Mouse (Mus musculus) midbrain, embryonic 16.5 days (tissue): Measurements from ENCODE around the gene Slc22a18. TPM values are rescaled to one million over a fixed set of nuclear protein-coding genes. Genes with fewer than 3 reads are reported as not detected.

Experiments used
- ATAC-seq: fragments of 200-750 bp; cut with Nextera tagmentation; 2 replicates; pipeline ENCODE4 v1.8.0; 2017; ENCODE audit warnings: moderate TSS enrichment
- H3K27ac ChIP-seq: fragments of 300-500 bp; sonication (generic); 2 replicates; pipeline ENCODE4 v1.5.1; 2014; ENCODE audit warnings: mild to moderate bottlenecking, low read length, mixed read lengths
- H3K27me3 ChIP-seq: fragments of 300-500 bp; sonication (generic); 2 replicates; pipeline ENCODE4 v1.6.1; 2014; ENCODE audit warnings: low read depth, low read length, mixed read lengths; ENCODE audit not compliant: control insufficient read depth, insufficient read depth
- H3K36me3 ChIP-seq: fragments of 300-500 bp; sonication (generic); 2 replicates; pipeline ENCODE4 v1.6.1; 2014; ENCODE audit warnings: mild to moderate bottlenecking, low read length, moderate library complexity, mixed read lengths; ENCODE audit not compliant: control insufficient read depth, insufficient read depth
- H3K4me1 ChIP-seq: fragments of 300-500 bp; sonication (generic); 2 replicates; pipeline ENCODE4 v1.6.1; 2014; ENCODE audit warnings: mild to moderate bottlenecking, low read length, mixed read lengths; ENCODE audit not compliant: control insufficient read depth, insufficient read depth
- H3K4me2 ChIP-seq: fragments of 300-500 bp; sonication (generic); 2 replicates; pipeline ENCODE4 v1.6.1; 2014; ENCODE audit warnings: mild to moderate bottlenecking, low read length, mixed read lengths
- H3K4me3 ChIP-seq: fragments of 300-500 bp; sonication (generic); 2 replicates; pipeline ENCODE4 v1.5.1; 2014; ENCODE audit warnings: low read depth, mild to moderate bottlenecking, low read length, moderate library complexity, mixed read lengths
- H3K9ac ChIP-seq: fragments of 300-500 bp; sonication (generic); 2 replicates; pipeline ENCODE4 v1.6.1; 2014; ENCODE audit warnings: low read depth, low read length, mixed read lengths
- H3K9me3 ChIP-seq: fragments of 300-500 bp; sonication (generic); replicated peaks from 2 replicates; pipeline ENCODE4 v1.6.1; 2014; ENCODE audit warnings: mild to moderate bottlenecking, low read length, mixed read lengths; ENCODE audit not compliant: control insufficient read depth, poor library complexity, severe bottlenecking
- WGBS: fragments of 180-500 bp; shearing (Covaris S2); extraction: QIAGEN DNeasy Blood & Tissue Kit; methylation state at CpG from one replicate; pipeline ENCODE4 v1.1.7; 2014; 5-methylcytosine and 5-hydroxymethylcytosine counted together
- polyA plus RNA-seq: library from polyadenylated mRNA; unstranded; fragments of >200 nt; fragmentation: Nextera tagmentation; extraction: Ambion mirVana; gene quantifications from 2 replicates; pipeline ENCODE4 v1.2.1, GENCODE M21; 2015

Gene Slc22a18
- polyA plus RNA-seq, 1 experiment from 2014 or later = 1.1 TPM

- Histone ChIP-seq H3K4me3 (no peak overlapping the region), H3K36me3 (no peaks in the 10 kb centered on the region), H3K27me3 (peaks cover 33% of the 10 kb centered on the region), H3K27ac (no peak overlapping the region), H3K4me1 (peaks cover 11% of the 10 kb centered on the region), H3K9ac (no peak overlapping the region), H3K4me2 (no peak overlapping the region), H3K9me3 (no peaks in the 10 kb centered on the region)
- ATAC-seq = no peak
- 69% methylated on average over 7 of the region's 7 CpGs for WGBS
Observed at GRCm38 (mm10) chr7:143506271-143506670, 32.7 kb downstream of the Slc22a18 start.

GRCm38 (mm10) chr7:143506675-143507074 lies 33.1 kb downstream of the Slc22a18 start:
- Histone ChIP-seq H3K9me3 (no peaks in the 10 kb centered on the region), H3K36me3 (no peaks in the 10 kb centered on the region), H3K27me3 (peaks cover 30% of the 10 kb centered on the region), H3K4me2 (no peak overlapping the region), H3K27ac (no peak overlapping the region), H3K4me1 (peaks cover 8% of the 10 kb centered on the region), H3K4me3 (no peak overlapping the region), H3K9ac (no peak overlapping the region)
- ATAC-seq = no peak
- WGBS = 26% methylated on average over 7 of the region's 7 CpGs

GRCm38 (mm10) chr7:143509566-143509965 lies 36.0 kb downstream of the Slc22a18 start:
- Histone ChIP-seq H3K36me3 (peaks cover 12% of the 10 kb centered on the region), H3K4me1 (no peaks in the 10 kb centered on the region), H3K27me3 (peaks cover 7% of the 10 kb centered on the region), H3K4me3 (no peak overlapping the region), H3K27ac (no peak overlapping the region), H3K4me2 (no peak overlapping the region), H3K9ac (no peak overlapping the region), H3K9me3 (no peaks in the 10 kb centered on the region)
- 67% methylated on average over 1 of the region's 1 CpGs for WGBS
- no peak for ATAC-seq

GRCm38 (mm10) chr7:143510593-143511334 lies 37.2 kb downstream of the Slc22a18 start:
- H3K9ac ChIP-seq = no peak overlapping the region
- H3K4me2 ChIP-seq = no peak overlapping the region
- no peak overlapping the region for H3K4me3 ChIP-seq
- WGBS = 92% methylated on average over 3 of the region's 3 CpGs
- H3K27ac ChIP-seq = no peak overlapping the region
- H3K27me3 ChIP-seq = no peaks in the 10 kb centered on the region
- no peaks in the 10 kb centered on the region for H3K9me3 ChIP-seq
- peaks cover 21% of the 10 kb centered on the region for H3K36me3 ChIP-seq
- no peaks in the 10 kb centered on the region for H3K4me1 ChIP-seq
- no peak for ATAC-seq

- no peaks in the 10 kb centered on the region for H3K4me1 ChIP-seq
- no peak overlapping the region for H3K27ac ChIP-seq
- no peak overlapping the region for H3K4me3 ChIP-seq
Observed at GRCm38 (mm10) chr7:143511335-143511712, 37.8 kb downstream of the Slc22a18 start.

GRCm38 (mm10) chr7:143513763-143514415 lies 40.4 kb downstream of the Slc22a18 start:
- Histone ChIP-seq H3K4me3 (no peak overlapping the region), H3K4me2 (no peak overlapping the region), H3K9ac (no peak overlapping the region), H3K36me3 (peaks cover 33% of the 10 kb centered on the region), H3K9me3 (no peaks in the 10 kb centered on the region), H3K4me1 (no peaks in the 10 kb centered on the region), H3K27me3 (no peaks in the 10 kb centered on the region), H3K27ac (no peak overlapping the region)
- ATAC-seq = no peak
- 93% methylated on average over 10 of the region's 10 CpGs for WGBS

More at GRCm38 (mm10) chr7:143511335-143511712, 37.8 kb downstream of the Slc22a18 start:
- no peaks in the 10 kb centered on the region for H3K9me3 ChIP-seq
- no peak overlapping the region for H3K4me2 ChIP-seq
- no peak overlapping the region for H3K9ac ChIP-seq
- no peak for ATAC-seq
- no peaks in the 10 kb centered on the region for H3K27me3 ChIP-seq
- H3K36me3 ChIP-seq = peaks cover 25% of the 10 kb centered on the region

GRCm38 (mm10) chr7:143514416-143514768 lies 40.9 kb downstream of the Slc22a18 start:
- no peak overlapping the region for H3K4me3 ChIP-seq
- H3K36me3 ChIP-seq = peaks cover 38% of the 10 kb centered on the region
- no peaks in the 10 kb centered on the region for H3K4me1 ChIP-seq
- H3K27me3 ChIP-seq = no peaks in the 10 kb centered on the region
- 94% methylated on average over 4 of the region's 4 CpGs for WGBS
- H3K27ac ChIP-seq = no peak overlapping the region
- ATAC-seq = no peak
- no peaks in the 10 kb centered on the region for H3K9me3 ChIP-seq
- H3K4me2 ChIP-seq = no peak overlapping the region
- H3K9ac ChIP-seq = no peak overlapping the region

- Histone ChIP-seq H3K27ac (no peak overlapping the region), H3K27me3 (no peaks in the 10 kb centered on the region), H3K4me3 (no peak overlapping the region), H3K9ac (no peak overlapping the region), H3K36me3 (peaks cover 58% of the 10 kb centered on the region), H3K4me2 (no peak overlapping the region), H3K4me1 (no peaks in the 10 kb centered on the region), H3K9me3 (no peaks in the 10 kb centered on the region)
- 86% methylated on average over 4 of the region's 4 CpGs for WGBS
- no peak for ATAC-seq
Observed at GRCm38 (mm10) chr7:143519333-143519732, 45.8 kb downstream of the Slc22a18 start.

GRCm38 (mm10) chr7:143532410-143532809 lies 58.9 kb downstream of the Slc22a18 start:
- ATAC-seq = no peak
- no peaks in the 10 kb centered on the region for H3K9me3 ChIP-seq
- H3K27ac ChIP-seq = no peak overlapping the region
- H3K9ac ChIP-seq = no peak overlapping the region
- no peak overlapping the region for H3K4me2 ChIP-seq
- WGBS = 93% methylated on average over 1 of the region's 1 CpGs
- no peaks in the 10 kb centered on the region for H3K4me1 ChIP-seq
- no peaks in the 10 kb centered on the region for H3K27me3 ChIP-seq
- H3K36me3 ChIP-seq = peaks cover 49% of the 10 kb centered on the region
- no peak overlapping the region for H3K4me3 ChIP-seq
